Mouse (Mus musculus) urinary bladder, adult 18-20 months (tissue): ENCODE results near the gene Olfr774.
"Not testable (repeated sequence)": the region's sequence is repeated elsewhere in the genome, so short reads cannot be mapped to it uniquely, and the experiment has no call there.

Source experiments
- DNase-seq, 2 experiments: peaks; one replicate each; pipeline ENCODE4 v3.0.0; 2022; ENCODE audit warnings: low spot score in 2 of 2, mixed read lengths in 2 of 2

The Olfr774 gene

DNA sequence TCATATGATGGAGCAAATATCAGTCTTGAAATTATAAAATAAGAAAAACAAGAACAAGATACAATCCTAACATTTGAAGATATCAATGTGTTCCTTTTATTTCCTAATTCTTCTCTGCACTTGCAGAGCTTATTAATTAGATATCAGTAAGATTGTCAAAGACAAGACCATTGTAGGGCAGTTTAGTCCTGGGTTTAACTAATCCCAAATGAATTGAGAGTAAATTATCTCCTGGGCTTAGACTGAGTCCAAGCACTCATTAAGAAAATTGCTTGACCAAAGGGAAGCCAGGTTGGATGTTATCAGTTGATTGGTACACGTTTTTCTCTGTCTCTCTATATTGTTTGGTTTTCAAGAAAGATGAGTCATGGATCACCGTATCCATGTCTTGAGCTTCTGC is at the start of gene Olfr774:
Gene Olfr774 (plus strand): TSS at position 301 of the 400 bp plus-strand sequence.
- DNase-seq = no peak

DNA sequence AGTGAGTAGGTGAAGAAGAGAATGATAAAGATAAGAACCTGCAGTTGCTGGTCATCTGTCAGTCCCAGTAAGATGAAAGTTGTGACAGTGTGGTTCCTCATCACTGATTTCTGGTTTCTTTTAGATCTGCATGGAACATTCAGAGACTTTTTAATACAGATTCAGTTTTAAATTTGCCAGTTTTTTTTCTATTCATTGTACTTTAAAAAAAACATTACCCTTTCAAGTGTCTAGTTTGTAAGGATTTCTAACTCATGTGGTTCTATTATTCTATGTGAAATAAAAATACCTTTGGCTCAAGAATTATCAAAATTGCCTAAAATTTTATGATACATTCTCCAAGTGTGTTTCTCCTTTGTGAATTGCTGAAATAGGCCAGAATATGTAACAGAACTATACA is 48.7 kb upstream of the Olfr774 start, which contains the start of gene Olfr773:
Gene Olfr773 (minus strand): TSS at position 101 of the 400 bp plus-strand sequence.
- not testable (repeated sequence) for DNase-seq

DNA sequence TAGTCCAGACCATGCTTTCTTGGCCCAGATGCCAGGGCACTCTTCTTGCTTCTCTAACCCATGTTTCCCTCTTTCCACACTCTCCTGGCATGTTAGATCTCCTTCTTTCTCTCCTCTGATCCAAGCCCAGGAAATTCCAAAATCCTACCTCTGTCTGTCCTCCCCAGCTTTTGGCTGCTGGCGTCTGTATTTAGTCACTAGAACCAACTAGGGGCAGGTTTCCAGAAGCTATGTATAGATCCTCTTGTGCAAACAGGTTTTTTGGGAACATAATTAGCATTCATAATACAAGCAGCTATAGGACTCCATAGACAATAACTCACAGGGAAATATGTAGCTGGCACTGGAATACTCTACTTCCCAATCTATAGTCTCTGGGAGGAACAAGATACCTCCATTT is 5.3 kb upstream of the Olfr774 start:
- no peak for DNase-seq

GRCm38 (mm10) chr10:129248112-129248511 is 12.1 kb downstream of the Olfr774 start, which contains the start of gene Olfr775:
TSS of gene Olfr775 (plus strand) at chr10:129248412.
- no peak for DNase-seq

DNA sequence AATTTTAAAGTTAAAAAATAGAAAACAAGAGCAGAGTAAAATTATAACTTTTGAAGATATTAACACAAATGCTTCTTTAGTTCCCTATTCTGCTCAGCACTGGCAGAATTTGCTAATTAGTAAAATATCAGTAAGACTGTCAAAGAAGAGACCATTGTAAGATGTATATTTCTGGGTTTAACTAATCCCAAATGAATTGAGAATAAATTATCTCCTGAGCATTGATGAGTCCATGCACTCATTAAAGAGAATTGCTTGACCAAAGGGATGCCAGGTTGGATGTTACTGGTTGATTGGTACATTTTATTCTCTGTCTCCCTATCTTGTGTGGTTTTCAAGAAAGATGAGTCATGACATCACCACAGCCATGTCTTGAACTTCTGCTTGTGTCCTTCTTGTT is 22.8 kb downstream of the Olfr774 start, which contains the start of gene Olfr776:
Gene Olfr776 (plus strand): TSS at position 301 of the 400 bp plus-strand sequence.
- no peak for DNase-seq

DNA sequence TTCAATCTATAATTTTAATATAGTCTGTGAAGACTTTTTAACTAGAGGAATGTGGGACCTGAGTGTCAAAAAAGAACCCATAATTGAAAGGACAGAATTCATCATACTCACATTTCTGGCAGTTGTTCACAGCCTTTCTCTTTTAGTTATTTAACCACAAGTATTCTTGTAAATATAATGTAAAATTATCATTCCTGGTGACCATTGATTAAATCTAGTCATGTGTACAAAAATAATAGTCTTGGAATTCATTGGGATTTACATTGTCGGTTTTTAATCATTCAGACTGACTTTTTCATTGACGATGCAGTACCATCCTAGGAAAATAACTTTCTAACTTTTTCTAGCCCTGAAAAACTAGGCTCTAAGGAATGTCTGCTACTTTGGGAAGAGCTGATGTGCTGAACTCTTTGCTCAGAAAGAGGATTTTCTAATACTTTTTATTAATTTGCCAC is 35.1 kb downstream of the Olfr774 start, which contains the start of gene Olfr777:
Gene Olfr777 (minus strand): TSS at position 405 of the 455 bp plus-strand sequence.
- no peak for DNase-seq
